Mouse (Mus musculus): ENCODE results near the gene Spr. TPM values are rescaled to one million over a fixed set of nuclear protein-coding genes. Genes with fewer than 3 reads are reported as not detected.
"Not testable (repeated sequence)": the region's sequence is repeated elsewhere in the genome, so short reads cannot be mapped to it uniquely, and the experiment has no call there.

Spr gene
- polyA plus RNA-seq, 1 experiment from 2014 or later, result 54.5 TPM

- ATAC-seq (replicated peaks; ENCODE audit: insufficient number of reproducible peaks, low FRiP score, low TSS enrichment, low read depth) (peak; percentile 26; the same call in 1 of the 2 replicates), DNase-seq (ENCODE audit: low spot score) (peak; percentile 91)
- Histone ChIP-seq H3K27me3 (ENCODE audit: control insufficient read depth, insufficient read depth, low read length) (no peaks in the 10 kb centered on the region), H3K4me1 (ENCODE audit: control insufficient read depth, insufficient read depth, low read length) (no peaks in the 10 kb centered on the region), H3K36me3 (replicated peaks; ENCODE audit: control insufficient read depth, insufficient read depth, low read depth, low read length) (no peaks in the 10 kb centered on the region), H3K27ac (replicated peaks; ENCODE audit: low read depth, low read length) (no peak overlapping the region), H3K9me3 (replicated peaks; ENCODE audit: control insufficient read depth, low read length) (no peaks in the 10 kb centered on the region), H3K9ac (replicated peaks; ENCODE audit: low read length) (no peak overlapping the region), H3K4me2 (ENCODE audit: low read depth, low read length) (no peak overlapping the region), H3K4me3 (ENCODE audit: low read depth, low read length) (no peak overlapping the region)
- 31% methylated on average over 4 of the region's 4 CpGs for WGBS
These were observed 22.8 kb upstream of the Spr start for GRCm38 (mm10) chr6:85160201-85160923.

DNA sequence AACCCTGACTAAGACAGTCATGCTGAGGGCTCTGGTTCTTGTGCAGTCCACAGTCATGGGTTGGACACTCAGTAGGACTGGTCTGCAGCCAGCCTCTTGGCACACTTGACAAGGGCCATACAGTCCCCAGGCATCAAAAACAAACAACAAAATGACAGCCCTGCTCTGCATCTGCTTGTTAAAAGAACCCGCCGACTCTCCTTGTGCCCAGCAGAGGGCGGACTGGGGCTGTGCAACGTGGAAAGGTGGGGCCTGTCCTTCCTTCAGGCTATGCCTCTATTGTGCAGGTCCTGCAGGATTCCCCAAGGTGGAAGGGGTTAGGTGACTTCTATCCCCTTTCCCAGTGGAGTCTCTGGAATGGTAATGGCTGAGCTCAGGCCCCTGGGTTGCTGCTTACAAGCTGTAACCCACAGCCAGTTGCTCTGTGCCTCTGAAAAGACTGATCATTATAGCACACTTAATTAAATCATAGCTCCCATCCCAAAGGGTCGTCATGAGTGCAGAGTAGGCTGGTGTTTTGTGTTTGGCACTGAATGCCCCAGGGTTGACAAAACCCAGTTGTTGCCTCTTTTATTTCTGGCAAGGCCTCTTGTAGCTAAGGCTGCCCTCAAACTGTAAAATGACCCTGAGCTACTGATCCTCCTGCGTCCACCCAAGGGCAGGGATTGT, 21.7 kb upstream of the Spr start:
- WGBS, result 18% methylated on average over 6 of the region's 6 CpGs
- H3K27ac ChIP-seq (replicated peaks; ENCODE audit: low read depth, low read length); H3K9me3 ChIP-seq (replicated peaks; ENCODE audit: control insufficient read depth, low read length); H3K9ac ChIP-seq (replicated peaks; ENCODE audit: low read length); H3K27me3 ChIP-seq (ENCODE audit: control insufficient read depth, insufficient read depth, low read length); H3K4me2 ChIP-seq (ENCODE audit: low read depth, low read length); H3K4me3 ChIP-seq (ENCODE audit: low read depth, low read length); H3K36me3 ChIP-seq (replicated peaks; ENCODE audit: control insufficient read depth, insufficient read depth, low read depth, low read length); H3K4me1 ChIP-seq (ENCODE audit: control insufficient read depth, insufficient read depth, low read length): not testable (repeated sequence)
- ATAC-seq (replicated peaks; ENCODE audit: insufficient number of reproducible peaks, low FRiP score, low TSS enrichment, low read depth) (0 out of 2 replicates have a peak, but pooled peaks have one; percentile 31), DNase-seq (ENCODE audit: low spot score) (peak; percentile 71)

DNA sequence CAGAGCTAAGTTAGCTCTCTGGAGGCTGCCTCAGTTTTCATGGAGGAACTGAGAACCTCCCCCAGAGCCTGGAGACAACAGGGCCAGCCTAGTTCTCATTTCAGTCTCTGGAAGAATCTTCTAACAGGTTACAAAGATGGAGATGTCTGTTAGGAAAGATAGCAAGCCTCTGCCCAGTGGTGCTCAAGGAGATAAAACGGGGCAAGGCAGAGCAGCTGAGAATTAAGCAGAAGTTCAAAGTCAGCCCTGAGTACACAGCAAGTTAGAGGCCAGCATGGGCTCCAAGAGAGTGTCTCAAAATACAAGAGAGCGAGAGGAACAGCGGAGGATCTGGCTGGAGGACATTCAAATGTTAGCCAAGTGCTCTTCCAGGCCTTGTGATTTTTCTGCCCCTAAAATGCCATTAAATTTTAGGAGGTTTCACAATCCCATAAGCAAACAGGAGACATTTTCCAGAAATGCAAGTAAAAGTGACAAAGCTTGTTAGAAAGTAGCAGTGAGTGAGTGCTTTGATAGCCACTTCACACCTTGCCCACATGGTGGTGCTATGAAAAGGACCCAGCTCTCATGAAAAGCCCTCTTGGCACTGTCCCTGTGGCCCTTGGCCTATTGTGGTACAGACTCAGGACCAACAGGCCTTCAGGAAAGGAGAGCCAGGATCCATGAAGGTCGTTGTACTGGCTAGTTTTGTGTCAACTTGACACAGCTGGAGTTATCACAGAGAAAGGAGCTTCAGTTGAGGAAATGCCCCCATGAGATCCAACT, 20.7 kb upstream of the Spr start:
- H3K9ac ChIP-seq (replicated peaks; ENCODE audit: low read length); H3K36me3 ChIP-seq (replicated peaks; ENCODE audit: control insufficient read depth, insufficient read depth, low read depth, low read length); H3K4me1 ChIP-seq (ENCODE audit: control insufficient read depth, insufficient read depth, low read length); H3K4me3 ChIP-seq (ENCODE audit: low read depth, low read length); H3K4me2 ChIP-seq (ENCODE audit: low read depth, low read length); H3K27me3 ChIP-seq (ENCODE audit: control insufficient read depth, insufficient read depth, low read length); H3K27ac ChIP-seq (replicated peaks; ENCODE audit: low read depth, low read length); H3K9me3 ChIP-seq (replicated peaks; ENCODE audit: control insufficient read depth, low read length); ATAC-seq (replicated peaks; ENCODE audit: insufficient number of reproducible peaks, low FRiP score, low TSS enrichment, low read depth); DNase-seq (ENCODE audit: low spot score): not testable (repeated sequence)
- 75% methylated on average over 4 of the region's 4 CpGs for WGBS

DNA sequence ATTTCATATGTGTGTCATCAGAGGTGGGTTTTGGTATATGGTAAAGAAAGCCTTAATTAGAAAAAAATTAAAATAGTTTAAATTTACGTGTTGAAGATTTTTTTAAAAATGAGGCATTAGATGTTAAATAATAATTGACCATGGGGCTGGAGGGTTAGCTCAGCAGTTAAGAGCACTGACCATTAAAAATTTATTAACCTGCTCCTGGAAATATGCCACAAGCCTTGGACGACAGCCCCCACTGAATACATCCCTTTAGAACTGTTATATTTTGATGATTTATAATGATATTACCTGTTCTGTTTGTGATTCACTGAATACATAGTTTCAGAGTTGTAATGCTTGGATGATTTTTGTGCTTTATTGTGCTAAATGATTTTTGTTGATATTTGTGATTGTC, 19.0 kb upstream of the Spr start:
- not testable (repeated sequence) for H3K36me3 ChIP-seq (replicated peaks; ENCODE audit: control insufficient read depth, insufficient read depth, low read depth, low read length); DNase-seq (ENCODE audit: low spot score); H3K27me3 ChIP-seq (ENCODE audit: control insufficient read depth, insufficient read depth, low read length); H3K27ac ChIP-seq (replicated peaks; ENCODE audit: low read depth, low read length); H3K9me3 ChIP-seq (replicated peaks; ENCODE audit: control insufficient read depth, low read length); H3K4me2 ChIP-seq (ENCODE audit: low read depth, low read length); ATAC-seq (replicated peaks; ENCODE audit: insufficient number of reproducible peaks, low FRiP score, low TSS enrichment, low read depth); H3K9ac ChIP-seq (replicated peaks; ENCODE audit: low read length); H3K4me1 ChIP-seq (ENCODE audit: control insufficient read depth, insufficient read depth, low read length); H3K4me3 ChIP-seq (ENCODE audit: low read depth, low read length)
- 86% methylated on average over 2 of the region's 2 CpGs for WGBS

- Histone ChIP-seq H3K36me3 (replicated peaks; ENCODE audit: control insufficient read depth, insufficient read depth, low read depth, low read length) (no peaks in the 10 kb centered on the region), H3K9me3 (replicated peaks; ENCODE audit: control insufficient read depth, low read length) (no peaks in the 10 kb centered on the region), H3K4me3 (ENCODE audit: low read depth, low read length) (peak overlapping the region; percentile 49), H3K27me3 (ENCODE audit: control insufficient read depth, insufficient read depth, low read length) (no peaks in the 10 kb centered on the region), H3K9ac (replicated peaks; ENCODE audit: low read length) (peak overlapping the region; percentile 88), H3K27ac (replicated peaks; ENCODE audit: low read depth, low read length) (no peak overlapping the region), H3K4me1 (ENCODE audit: control insufficient read depth, insufficient read depth, low read length) (no peaks in the 10 kb centered on the region), H3K4me2 (ENCODE audit: low read depth, low read length) (peak overlapping the region; percentile 86)
- peak; percentile 64 for ATAC-seq (replicated peaks; ENCODE audit: insufficient number of reproducible peaks, low FRiP score, low TSS enrichment, low read depth)
- DNase-seq (ENCODE audit: low spot score), result peak; percentile 81
- under 1% methylated on average over 34 of the region's 34 CpGs for WGBS
These were observed 17.4 kb upstream of the Spr start for GRCm38 (mm10) chr6:85154861-85155528.

DNA sequence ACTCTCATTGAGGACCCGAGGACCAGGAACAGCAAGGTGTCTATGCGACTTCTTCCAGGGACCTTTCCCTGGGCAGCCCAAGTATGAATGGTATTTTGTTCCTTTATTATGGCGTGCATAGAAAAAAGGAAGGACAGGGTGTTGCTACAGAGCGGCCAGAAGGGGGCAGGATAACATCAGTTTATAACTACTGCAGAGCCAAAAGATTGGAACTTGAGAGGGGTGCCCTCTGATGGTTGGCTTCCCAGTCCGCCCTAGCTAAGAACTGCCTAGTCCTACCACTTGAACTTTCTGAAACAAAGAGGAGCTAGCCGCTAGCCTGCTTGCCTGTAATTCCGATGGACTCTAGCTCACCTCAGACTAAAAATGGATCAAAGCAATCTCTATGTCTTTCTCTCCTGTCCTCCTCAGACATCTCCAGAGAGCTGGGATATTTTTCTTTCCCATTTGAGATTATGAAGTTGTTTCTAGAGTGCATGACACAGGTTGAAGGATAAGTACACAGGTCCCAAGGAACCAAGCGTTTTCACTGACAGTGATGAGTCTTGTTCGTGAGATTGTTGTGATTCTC, 16.5 kb upstream of the Spr start:
- Histone ChIP-seq H3K4me2 (ENCODE audit: low read depth, low read length) (no peak overlapping the region), H3K27me3 (ENCODE audit: control insufficient read depth, insufficient read depth, low read length) (no peaks in the 10 kb centered on the region), H3K27ac (replicated peaks; ENCODE audit: low read depth, low read length) (no peak overlapping the region), H3K36me3 (replicated peaks; ENCODE audit: control insufficient read depth, insufficient read depth, low read depth, low read length) (no peaks in the 10 kb centered on the region), H3K4me1 (ENCODE audit: control insufficient read depth, insufficient read depth, low read length) (no peaks in the 10 kb centered on the region), H3K9ac (replicated peaks; ENCODE audit: low read length) (no peak overlapping the region), H3K4me3 (ENCODE audit: low read depth, low read length) (no peak overlapping the region), H3K9me3 (replicated peaks; ENCODE audit: control insufficient read depth, low read length) (no peaks in the 10 kb centered on the region)
- ATAC-seq (replicated peaks; ENCODE audit: insufficient number of reproducible peaks, low FRiP score, low TSS enrichment, low read depth) (no peak; the same call in 1 of the 2 replicates), DNase-seq (ENCODE audit: low spot score) (peak; percentile 92)
- 11% methylated on average over 9 of the region's 9 CpGs for WGBS

DNA sequence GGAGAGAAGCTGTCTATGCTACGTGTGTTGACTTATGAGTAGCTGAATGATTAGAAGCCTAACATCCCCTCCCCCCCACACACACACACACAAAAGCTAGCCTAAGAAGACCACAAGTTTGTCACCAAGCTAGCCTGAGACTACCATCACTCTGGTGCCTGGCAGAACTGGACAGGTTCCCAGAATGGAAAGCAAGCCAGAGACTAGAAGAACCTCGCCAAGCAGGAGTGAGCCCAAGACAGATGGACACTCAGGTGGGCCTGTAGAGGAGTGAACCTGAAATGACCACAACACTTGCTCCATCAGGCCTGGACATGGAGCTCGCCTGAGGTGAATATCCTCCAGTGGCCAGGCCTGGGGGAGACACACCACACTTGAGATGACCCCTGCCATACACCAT, 12.8 kb upstream of the Spr start:
- no peak for DNase-seq (ENCODE audit: low spot score)
- Histone ChIP-seq H3K4me1 (ENCODE audit: control insufficient read depth, insufficient read depth, low read length) (no peaks in the 10 kb centered on the region), H3K4me2 (ENCODE audit: low read depth, low read length) (no peak overlapping the region), H3K27me3 (ENCODE audit: control insufficient read depth, insufficient read depth, low read length) (no peaks in the 10 kb centered on the region), H3K4me3 (ENCODE audit: low read depth, low read length) (no peak overlapping the region), H3K36me3 (replicated peaks; ENCODE audit: control insufficient read depth, insufficient read depth, low read depth, low read length) (no peaks in the 10 kb centered on the region), H3K27ac (replicated peaks; ENCODE audit: low read depth, low read length) (no peak overlapping the region), H3K9ac (replicated peaks; ENCODE audit: low read length) (no peak overlapping the region), H3K9me3 (replicated peaks; ENCODE audit: control insufficient read depth, low read length) (no peaks in the 10 kb centered on the region)
- WGBS, result 83% methylated on average over 3 of the region's 3 CpGs
- ATAC-seq (replicated peaks; ENCODE audit: insufficient number of reproducible peaks, low FRiP score, low TSS enrichment, low read depth), result no peak

Measured in embryonic facial prominence, embryonic 11.5 days (tissue).